Mouse (Mus musculus): Measurements from ENCODE around the gene Sox9. TPM values are rescaled to one million over a fixed set of nuclear protein-coding genes. Genes with fewer than 3 reads are reported as not detected.

Sox9 gene
- polyA plus RNA-seq, 1 experiment = 25.5 TPM

DNA sequence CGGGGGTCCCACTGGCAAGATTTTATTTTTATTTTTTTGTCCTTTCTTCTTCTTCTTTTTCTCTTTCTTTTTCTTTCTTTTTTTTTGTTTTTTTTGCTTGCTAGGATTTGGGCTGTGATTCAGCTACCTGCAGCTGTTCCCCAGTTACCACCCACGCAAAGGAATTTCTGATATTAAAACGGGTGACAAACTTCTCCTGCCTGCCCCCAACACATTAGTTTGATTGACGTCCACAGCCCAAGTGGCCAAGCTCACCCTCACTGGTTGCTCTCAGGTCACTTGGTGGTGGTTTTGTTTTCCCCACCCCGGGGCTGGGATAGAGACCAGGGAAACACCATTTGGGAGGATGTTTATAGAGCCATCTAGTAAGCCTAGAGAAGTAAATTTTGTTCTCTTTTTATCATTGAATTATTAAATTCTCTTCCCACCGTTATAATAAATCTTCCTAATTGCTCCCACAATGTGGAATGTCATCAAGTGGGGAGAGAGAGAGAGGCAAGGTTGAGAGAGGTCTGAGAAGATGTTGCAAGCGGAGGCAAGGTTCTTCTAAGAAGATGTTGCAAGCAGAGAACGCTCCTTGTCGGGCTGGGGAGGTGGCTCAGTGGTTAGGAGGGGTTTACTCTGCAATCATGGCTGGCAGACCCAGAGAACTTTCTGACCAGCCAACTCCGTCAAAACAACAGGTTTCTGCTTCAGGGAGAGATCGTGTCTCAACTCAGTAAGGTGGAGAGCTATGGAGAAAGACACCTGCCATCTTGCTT, 52.4 kb downstream of the Sox9 start:
- Histone ChIP-seq H3K27me3 (ENCODE audit: control insufficient read depth, insufficient read depth, low read length) (no peaks in the 10 kb centered on the region), H3K36me3 (ENCODE audit: control insufficient read depth, insufficient read depth, low read length) (no peaks in the 10 kb centered on the region), H3K27ac (ENCODE audit: insufficient read depth, low read depth, low read length) (no peak overlapping the region; the same call in 1 of the 2 replicates), H3K4me1 (ENCODE audit: control insufficient read depth, insufficient read depth, insufficient read length, low read length) (peaks cover 2% of the 10 kb centered on the region; the same call in 1 of the 2 replicates), H3K4me3 (ENCODE audit: low read depth, low read length) (no peak overlapping the region)
- TF ChIP-seq POLR2A (IDR thresholded peaks at IDR 0.05; ENCODE audit: low read depth, low read length) (no peak), CTCF (IDR thresholded peaks at IDR 0.05; ENCODE audit: extremely low read depth, insufficient read length, insufficient replicate concordance, low read depth, low read length) (no peak)
- WGBS = 49% methylated on average over 11 of the region's 11 CpGs

- Histone ChIP-seq H3K4me1 (ENCODE audit: control insufficient read depth, insufficient read depth, insufficient read length, low read length) (peaks cover 2% of the 10 kb centered on the region; the same call in 1 of the 2 replicates), H3K36me3 (ENCODE audit: control insufficient read depth, insufficient read depth, low read length) (no peaks in the 10 kb centered on the region)
- WGBS = 16% methylated on average over 7 of the region's 7 CpGs
These were observed 53.6 kb downstream of the Sox9 start for GRCm38 (mm10) chr11:112835468-112836092.

More at GRCm38 (mm10) chr11:112835468-112836092, 53.6 kb downstream of the Sox9 start:
- no peak overlapping the region for H3K27ac ChIP-seq (ENCODE audit: insufficient read depth, low read depth, low read length)
- no peak overlapping the region for H3K4me3 ChIP-seq (ENCODE audit: low read depth, low read length)
- TF ChIP-seq POLR2A (IDR thresholded peaks at IDR 0.05; ENCODE audit: low read depth, low read length) (no peak), CTCF (IDR thresholded peaks at IDR 0.05; ENCODE audit: extremely low read depth, insufficient read length, insufficient replicate concordance, low read depth, low read length) (no peak)
- no peaks in the 10 kb centered on the region for H3K27me3 ChIP-seq (ENCODE audit: control insufficient read depth, insufficient read depth, low read length)
